Mouse (Mus musculus) embryonic fibroblast, embryonic 13.5 days (primary cell): ENCODE data around the gene Pcnx3.

ENCODE experiments used
- CTCF ChIP-seq: IDR thresholded peaks from 2 replicates; pipeline ENCODE4 v1.5.1; 2011; ENCODE audit warnings: mild to moderate bottlenecking, control low read depth, low read length, moderate library complexity, borderline replicate concordance; ENCODE audit not compliant: insufficient read depth
- POLR2A ChIP-seq: IDR thresholded peaks from 2 replicates; pipeline ENCODE4 v1.6.1; 2011; ENCODE audit warnings: low read depth, mild to moderate bottlenecking, control low read depth, low read length, moderate library complexity

DNA sequence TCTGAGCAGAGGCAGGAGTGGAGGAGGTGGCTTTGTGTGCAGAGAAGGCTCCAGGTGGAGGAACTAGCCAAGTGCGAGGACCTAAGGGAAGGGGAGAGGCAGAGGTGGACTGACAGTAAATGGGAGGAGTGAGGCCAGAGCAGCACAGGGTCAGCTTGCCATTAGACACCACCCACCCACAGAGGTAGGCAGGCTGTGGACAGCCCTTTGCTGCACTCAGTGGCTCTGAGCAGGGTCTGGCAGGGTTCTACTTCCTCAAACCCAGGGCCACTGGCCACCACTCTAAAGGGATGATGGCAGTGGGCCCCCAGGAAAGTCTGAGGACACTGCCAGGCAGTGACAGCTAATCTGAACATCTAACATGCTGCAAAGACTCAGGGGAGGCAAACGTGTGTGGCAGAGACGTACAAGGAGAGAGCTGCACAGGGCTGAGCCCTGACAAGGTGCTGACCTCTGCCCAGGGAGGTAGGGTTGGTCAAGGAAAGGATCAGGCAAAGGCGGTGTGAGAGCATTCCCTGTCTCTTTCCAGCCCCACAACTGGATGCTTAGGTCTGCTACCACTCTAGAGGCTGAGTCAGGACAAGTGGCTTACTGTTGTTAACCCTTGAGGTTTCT lies 35.3 kb upstream of the Pcnx3 start:
- TF ChIP-seq POLR2A (no peak), CTCF (no peak)
